Mouse (Mus musculus) kidney, postnatal 0 days (tissue): ENCODE data around the gene Gm20503. TPM values are rescaled to one million over a fixed set of nuclear protein-coding genes. Genes with fewer than 3 reads are reported as not detected.

ENCODE experiments used
- ATAC-seq: fragments of 200-750 bp; cut with Nextera tagmentation; replicated peaks from 2 replicates; pipeline ENCODE4 v1.8.0; 2017; ENCODE audit warnings: low read depth, moderate number of reproducible peaks, moderate TSS enrichment, moderate library complexity; ENCODE audit not compliant: low FRiP score
- DNase-seq: peaks from one replicate; pipeline ENCODE4 v3.0.0-alpha.2; 2016; ENCODE audit warnings: low spot score
- H3K27ac ChIP-seq: fragments of 300-500 bp; sonication (generic); 2 replicates; pipeline ENCODE4 v1.5.1; 2014; ENCODE audit warnings: mild to moderate bottlenecking
- H3K27me3 ChIP-seq: fragments of 300-500 bp; sonication (generic); 2 replicates; pipeline ENCODE4 v1.6.1; 2014; ENCODE audit warnings: low read length, mixed read lengths; ENCODE audit not compliant: insufficient read depth
- H3K36me3 ChIP-seq: fragments of 300-500 bp; sonication (generic); 2 replicates; pipeline ENCODE4 v1.6.1; 2014; ENCODE audit warnings: low read length, mixed read lengths; ENCODE audit not compliant: insufficient read depth
- H3K4me1 ChIP-seq: fragments of 300-500 bp; sonication (generic); replicated peaks from 2 replicates; pipeline ENCODE4 v1.6.1; 2014; ENCODE audit warnings: antibody characterized with exemption, low read length, mixed read lengths; ENCODE audit not compliant: insufficient read depth
- H3K4me2 ChIP-seq: fragments of 300-500 bp; sonication (generic); 2 replicates; pipeline ENCODE4 v1.6.1; 2014; ENCODE audit warnings: mild to moderate bottlenecking, low read length, moderate library complexity, mixed read lengths
- H3K4me3 ChIP-seq: fragments of 300-500 bp; sonication (generic); replicated peaks from 2 replicates; pipeline ENCODE4 v1.5.1; 2014; ENCODE audit warnings: low read depth, low read length
- H3K9ac ChIP-seq: fragments of 300-500 bp; sonication (generic); 2 replicates; pipeline ENCODE4 v1.6.1; 2014; ENCODE audit warnings: low read depth, low read length
- H3K9me3 ChIP-seq: fragments of 300-500 bp; sonication (generic); replicated peaks from 2 replicates; pipeline ENCODE4 v1.6.1; 2016; ENCODE audit warnings: low read length, inconsistent platforms, mixed read lengths
- CTCF ChIP-seq: IDR thresholded peaks from 2 replicates; pipeline ENCODE4 v1.5.1; 2016; ENCODE audit warnings: antibody characterized with exemption, low read depth, mild to moderate bottlenecking, moderate library complexity
- WGBS: fragments of 180-500 bp; shearing (Covaris S2); extraction: QIAGEN DNeasy Blood & Tissue Kit; methylation state at CpG from one replicate; pipeline ENCODE4 v1.1.7; 2014; 5-methylcytosine and 5-hydroxymethylcytosine counted together
- polyA plus RNA-seq: library from polyadenylated mRNA; unstranded; fragments of >200 nt; fragmentation: Nextera tagmentation; extraction: Ambion mirVana; gene quantifications from 2 replicates; pipeline ENCODE4 v1.2.1, GENCODE M21; 2015

Gm20503 gene
- polyA plus RNA-seq, 1 experiment from 2014 or later: 23.5 TPM

DNA sequence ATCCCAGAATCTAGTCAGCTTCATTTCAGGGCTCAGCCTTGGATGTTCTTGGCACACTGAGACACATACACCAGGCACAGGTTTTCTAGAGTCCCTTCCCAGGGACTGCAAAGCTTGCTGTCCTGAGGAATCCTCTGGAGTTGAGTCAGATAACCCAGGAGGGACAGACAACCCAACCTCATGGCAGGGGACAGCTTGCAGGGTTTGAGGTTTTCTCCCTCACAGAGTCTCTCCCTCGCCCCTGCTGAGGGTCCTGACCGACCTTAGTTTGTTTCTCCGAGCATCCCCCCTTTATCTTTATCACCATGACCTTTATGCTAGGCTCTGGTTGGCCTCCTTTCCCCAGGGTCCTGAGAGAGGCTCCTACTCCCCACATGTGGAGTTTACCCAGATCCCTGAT is 34.5 kb downstream of the Gm20503 start:
- Histone ChIP-seq H3K27me3 (no peaks in the 10 kb centered on the region), H3K36me3 (0 out of 2 replicates have a peak, but pooled peaks cover 2% of the 10 kb centered on the region), H3K4me3 (no peak overlapping the region), H3K4me2 (no peak overlapping the region), H3K9me3 (no peaks in the 10 kb centered on the region), H3K27ac (no peak overlapping the region), H3K4me1 (no peaks in the 10 kb centered on the region), H3K9ac (no peak overlapping the region)
- DNase-seq (no peak), ATAC-seq (no peak)
- WGBS: 68% methylated on average over 3 of the region's 3 CpGs
- TF ChIP-seq CTCF: no peak

- WGBS: 84% methylated on average over 11 of the region's 11 CpGs
- H3K4me1 ChIP-seq: no peaks in the 10 kb centered on the region
- no peak overlapping the region for H3K4me3 ChIP-seq
- ATAC-seq (no peak), DNase-seq (no peak)
- no peak overlapping the region for H3K27ac ChIP-seq
- no peak overlapping the region for H3K4me2 ChIP-seq
- no peak overlapping the region for H3K9ac ChIP-seq
- 0 out of 2 replicates have a peak, but pooled peaks cover 2% of the 10 kb centered on the region for H3K36me3 ChIP-seq
- no peak for TF ChIP-seq CTCF
- H3K9me3 ChIP-seq: no peaks in the 10 kb centered on the region
- H3K27me3 ChIP-seq: no peaks in the 10 kb centered on the region
These were observed 37.6 kb downstream of the Gm20503 start for GRCm38 (mm10) chr4:59040397-59041287.

GRCm38 (mm10) chr4:59043074-59043473 is 40.1 kb downstream of the Gm20503 start:
- Histone ChIP-seq H3K4me3 (no peak overlapping the region), H3K9me3 (no peaks in the 10 kb centered on the region), H3K4me2 (no peak overlapping the region), H3K27me3 (no peaks in the 10 kb centered on the region), H3K9ac (no peak overlapping the region), H3K4me1 (no peaks in the 10 kb centered on the region), H3K36me3 (0 out of 2 replicates have a peak, but pooled peaks cover 2% of the 10 kb centered on the region), H3K27ac (no peak overlapping the region)
- ATAC-seq (no peak), DNase-seq (no peak)
- 95% methylated on average over 5 of the region's 5 CpGs for WGBS
- no peak for TF ChIP-seq CTCF

DNA sequence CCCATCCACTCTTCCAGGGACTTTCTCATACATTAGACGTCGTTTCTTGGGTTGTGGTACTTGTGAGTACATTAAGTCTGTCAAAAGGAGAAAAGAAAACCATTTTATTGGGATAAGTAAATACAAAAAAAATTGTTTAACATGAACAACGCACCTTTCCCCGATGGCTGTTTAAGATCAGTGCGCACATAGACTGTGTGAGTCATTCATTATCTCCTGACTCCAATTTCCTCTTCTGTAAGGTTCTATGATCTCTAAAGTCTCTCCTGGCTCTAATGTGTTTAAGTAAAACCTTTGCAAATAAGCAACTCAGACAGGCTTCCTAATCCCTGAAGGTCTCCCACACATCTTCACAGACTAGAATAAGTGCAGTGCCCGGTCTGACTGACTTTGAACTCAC is 40.9 kb downstream of the Gm20503 start:
- Histone ChIP-seq H3K36me3 (0 out of 2 replicates have a peak, but pooled peaks cover 2% of the 10 kb centered on the region), H3K9me3 (no peaks in the 10 kb centered on the region), H3K4me1 (no peaks in the 10 kb centered on the region), H3K27me3 (no peaks in the 10 kb centered on the region), H3K27ac (no peak overlapping the region), H3K4me3 (no peak overlapping the region), H3K9ac (no peak overlapping the region), H3K4me2 (no peak overlapping the region)
- 86% methylated on average over 6 of the region's 6 CpGs for WGBS
- ATAC-seq: no peak
- no peak for TF ChIP-seq CTCF
- DNase-seq: no peak

DNA sequence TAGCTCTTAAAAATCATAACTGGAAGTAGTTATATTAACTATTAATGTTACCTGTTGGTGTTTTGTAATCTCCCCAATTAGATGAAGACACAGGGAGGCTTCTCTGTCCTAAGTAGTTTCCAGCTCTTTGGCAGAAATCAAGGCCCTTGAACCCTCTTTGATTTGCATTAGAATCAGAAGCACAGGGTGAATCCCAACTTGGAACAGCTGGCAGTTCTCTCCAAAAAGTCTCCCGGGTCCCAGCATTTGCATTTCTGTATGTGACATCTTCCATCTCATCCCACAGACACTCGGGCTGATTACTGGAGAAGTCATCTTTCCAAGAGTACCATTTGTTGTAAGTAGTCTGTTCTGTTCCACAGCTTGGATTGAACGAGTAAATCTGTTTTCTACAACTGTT is 44.2 kb downstream of the Gm20503 start:
- 42% methylated on average over 3 of the region's 3 CpGs for WGBS
- Histone ChIP-seq H3K4me2 (no peak overlapping the region), H3K9me3 (no peaks in the 10 kb centered on the region), H3K27ac (no peak overlapping the region), H3K4me3 (no peak overlapping the region), H3K4me1 (no peaks in the 10 kb centered on the region), H3K9ac (no peak overlapping the region), H3K27me3 (no peaks in the 10 kb centered on the region), H3K36me3 (no peaks in the 10 kb centered on the region)
- ATAC-seq (no peak), DNase-seq (no peak)
- no peak for TF ChIP-seq CTCF

DNA sequence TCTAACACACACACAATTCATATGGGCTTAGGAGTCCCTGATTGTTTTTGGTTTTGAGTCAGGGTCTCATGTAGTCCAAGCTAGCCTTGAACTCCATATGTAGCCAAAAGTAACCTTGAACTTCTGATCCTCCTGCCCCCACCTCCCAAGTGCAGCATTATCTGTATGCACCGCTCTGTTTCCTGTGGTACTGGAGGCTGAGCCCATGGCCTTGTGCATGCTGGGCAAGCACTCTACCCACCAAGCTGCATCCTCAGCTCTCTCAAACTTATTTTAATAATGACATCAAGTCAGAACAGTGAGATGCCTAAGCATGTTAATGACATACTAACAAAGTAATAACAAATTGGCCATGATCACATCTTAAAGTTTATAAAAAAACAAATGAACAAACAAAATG is 48.1 kb downstream of the Gm20503 start:
- Histone ChIP-seq H3K27me3 (no peaks in the 10 kb centered on the region), H3K4me2 (no peak overlapping the region), H3K27ac (no peak overlapping the region), H3K4me1 (no peaks in the 10 kb centered on the region), H3K4me3 (no peak overlapping the region), H3K9ac (no peak overlapping the region), H3K36me3 (no peaks in the 10 kb centered on the region), H3K9me3 (no peaks in the 10 kb centered on the region)
- WGBS: 100% methylated on average over 1 of the region's 1 CpGs
- ATAC-seq (no peak), DNase-seq (no peak)
- no peak for TF ChIP-seq CTCF
